13 mouse cellular contexts compared by ENCODE assay signal in genomic region chrX:99215931-99216330, GRCm38 (mm10).
DNase-seq lines count a peak whose midpoint lies in the region; ATAC-seq and TF ChIP-seq lines count a peak whose summit lies in the region.
"Had no signal": no experiment of that assay in that cellular context is flagged by ENCODE, and none has a peak within 500 bp of the region (broad histone marks: within the 10 kb centered on the region; RNA-seq: fewer than 3 reads in every experiment).

No protein-coding gene starts in this region.

- TF ChIP-seq CTCF in kidney, adult 2 months (conservative IDR thresholded peaks at IDR 0.05; ENCODE audit: insufficient read depth, insufficient read length, low read depth, low read length), result no peak
- TF ChIP-seq CTCF in brain, embryonic 14.5 days (IDR thresholded peaks at IDR 0.05; ENCODE audit: borderline replicate concordance, extremely low read depth, insufficient read depth, insufficient read length), result no peak

- H3K36me3 ChIP-seq in forebrain, embryonic 13.5 days (ENCODE audit: poor library complexity, severe bottlenecking), result no peaks in the 10 kb centered on the region
- no peaks in the 10 kb centered on the region for H3K36me3 ChIP-seq in forebrain, embryonic 14.5 days (ENCODE audit: control insufficient read depth, insufficient read depth, low read length)
- no peaks in the 10 kb centered on the region for H3K36me3 ChIP-seq in kidney, embryonic 14.5 days (ENCODE audit: control insufficient read depth, insufficient read depth, low read length)
- H3K36me3 ChIP-seq in kidney, adult 2 months (ENCODE audit: control insufficient read depth, insufficient read depth, low read length), result no peaks in the 10 kb centered on the region
- H3K36me3 ChIP-seq in limb, embryonic 13.5 days, result no peaks in the 10 kb centered on the region
- H3K36me3 ChIP-seq: hindbrain, embryonic 15.5 days had no signal

- H3K9ac ChIP-seq in forebrain, embryonic 13.5 days, result no peak overlapping the region
- H3K9ac ChIP-seq in forebrain, embryonic 14.5 days (ENCODE audit: low read length), result no peak overlapping the region
- no peak overlapping the region for H3K9ac ChIP-seq in kidney, embryonic 14.5 days (ENCODE audit: low read depth, low read length)
- H3K9ac ChIP-seq in limb, embryonic 13.5 days, result no peak overlapping the region
- H3K9ac ChIP-seq: liver, embryonic 14.5 days had no signal

- H3K27ac ChIP-seq in forebrain, embryonic 13.5 days, result no peak overlapping the region
- H3K27ac ChIP-seq in forebrain, embryonic 14.5 days (ENCODE audit: low read depth, low read length), result no peak overlapping the region
- peak overlapping the region; percentile 47; the same call in 1 of the 2 replicates for H3K27ac ChIP-seq in kidney, embryonic 14.5 days (ENCODE audit: low read depth, low read length)
- no peak overlapping the region for H3K27ac ChIP-seq in kidney, adult 2 months (ENCODE audit: insufficient read depth, low read depth, low read length)
- no peak overlapping the region for H3K27ac ChIP-seq in limb, embryonic 13.5 days
- H3K27ac ChIP-seq: liver, embryonic 14.5 days had no signal

- no peak for DNase-seq in forebrain, embryonic 14.5 days (ENCODE audit: low spot score)
- DNase-seq in kidney, adult 2 months, result no peak
- peak; percentile 36 for DNase-seq in brain, embryonic 14.5 days (ENCODE audit: low read depth)
- no peak for DNase-seq in embryo, embryonic 9.5 days (ENCODE audit: extremely low spot score)
- DNase-seq in right cerebral cortex, adult 18-20 months, result no peak
- DNase-seq: adrenal gland, adult 8-10 months; B cell, adult 2 months; thymus, postnatal 4 days had no signal

- H3K9me3 ChIP-seq in forebrain, embryonic 13.5 days (replicated peaks), result no peaks in the 10 kb centered on the region
- no peaks in the 10 kb centered on the region for H3K9me3 ChIP-seq in forebrain, embryonic 14.5 days (replicated peaks; ENCODE audit: control insufficient read depth, low read length)
- H3K9me3 ChIP-seq in kidney, embryonic 14.5 days (ENCODE audit: control insufficient read depth, low read length), result no peaks in the 10 kb centered on the region
- no peaks in the 10 kb centered on the region for H3K9me3 ChIP-seq in limb, embryonic 13.5 days
- H3K9me3 ChIP-seq: hindbrain, embryonic 15.5 days had no signal

- H3K4me3 ChIP-seq in forebrain, embryonic 13.5 days, result no peak overlapping the region
- no peak overlapping the region for H3K4me3 ChIP-seq in forebrain, embryonic 14.5 days (ENCODE audit: low read depth, low read length)
- H3K4me3 ChIP-seq in kidney, embryonic 14.5 days (ENCODE audit: low read length), result no peak overlapping the region
- H3K4me3 ChIP-seq in kidney, adult 2 months (ENCODE audit: insufficient read depth, low read depth, low read length), result no peak overlapping the region
- H3K4me3 ChIP-seq in limb, embryonic 13.5 days, result no peak overlapping the region

- ATAC-seq in forebrain, embryonic 13.5 days, result no peak
- ATAC-seq in forebrain, embryonic 14.5 days, result no peak
- no peak for ATAC-seq in kidney, embryonic 14.5 days (ENCODE audit: low FRiP score, low TSS enrichment)
- no peak for ATAC-seq in limb, embryonic 13.5 days (ENCODE audit: low FRiP score, low read depth)

- peaks cover 67% of the 10 kb centered on the region for H3K4me1 ChIP-seq in forebrain, embryonic 13.5 days
- peaks cover 7% of the 10 kb centered on the region for H3K4me1 ChIP-seq in forebrain, embryonic 14.5 days (ENCODE audit: control insufficient read depth, insufficient read depth, low read length)
- H3K4me1 ChIP-seq in kidney, embryonic 14.5 days (ENCODE audit: control insufficient read depth, insufficient read depth, low read length), result peaks cover 11% of the 10 kb centered on the region; the same call in 1 of the 2 replicates
- no peaks in the 10 kb centered on the region for H3K4me1 ChIP-seq in kidney, adult 2 months (ENCODE audit: control insufficient read depth, insufficient read depth, low read length)
- peaks cover 39% of the 10 kb centered on the region for H3K4me1 ChIP-seq in limb, embryonic 13.5 days

- H3K4me2 ChIP-seq in forebrain, embryonic 13.5 days, result peak overlapping the region; percentile 62; the same call in 1 of the 2 replicates
- no peak overlapping the region for H3K4me2 ChIP-seq in forebrain, embryonic 14.5 days (ENCODE audit: low read length)
- peak overlapping the region; percentile 46; the same call in 1 of the 2 replicates for H3K4me2 ChIP-seq in kidney, embryonic 14.5 days (replicated peaks; ENCODE audit: low read depth, low read length)
- peak overlapping the region; percentile 66 for H3K4me2 ChIP-seq in limb, embryonic 13.5 days (replicated peaks)

- no peaks in the 10 kb centered on the region; the same call in 1 of the 2 replicates for H3K27me3 ChIP-seq in forebrain, embryonic 13.5 days
- no peaks in the 10 kb centered on the region for H3K27me3 ChIP-seq in forebrain, embryonic 14.5 days (replicated peaks; ENCODE audit: control insufficient read depth, insufficient read depth, low read length)
- H3K27me3 ChIP-seq in kidney, embryonic 14.5 days (ENCODE audit: control insufficient read depth, insufficient read depth, low read length), result no peaks in the 10 kb centered on the region
- no peaks in the 10 kb centered on the region for H3K27me3 ChIP-seq in kidney, adult 2 months (replicated peaks; ENCODE audit: control insufficient read depth, insufficient read depth, low read length)
- H3K27me3 ChIP-seq in limb, embryonic 13.5 days, result peaks cover 79% of the 10 kb centered on the region

- 48% methylated on average over 5 of the region's 5 CpGs for WGBS in forebrain, embryonic 13.5 days
- 53% methylated on average over 5 of the region's 5 CpGs for WGBS in forebrain, embryonic 14.5 days
- 54% methylated on average over 5 of the region's 5 CpGs for WGBS in kidney, embryonic 14.5 days
- WGBS in kidney, adult 2 months, result 79% methylated on average over 5 of the region's 5 CpGs
- WGBS in limb, embryonic 13.5 days, result 58% methylated on average over 5 of the region's 5 CpGs

- TF ChIP-seq POLR2A in kidney, adult 2 months (IDR thresholded peaks at IDR 0.05; ENCODE audit: low read depth, low read length), result no peak
- no peak for TF ChIP-seq POLR2A in brain, embryonic 14.5 days (IDR thresholded peaks at IDR 0.05; ENCODE audit: borderline replicate concordance, extremely low read depth, insufficient read depth, insufficient read length, poor library complexity, severe bottlenecking)
